Comparison of ENCODE assay signal across 37 mouse cellular contexts in genomic region chr4:98834782-98835181, GRCm38 (mm10). TPM values are rescaled to one million over a fixed set of nuclear protein-coding genes. Genes with fewer than 3 reads are reported as not detected.
A peak's percentile ranks its signal among the peaks of the same experiment; 100 is the strongest.
DNase-seq lines count a peak whose midpoint lies in the region; ATAC-seq lines count a peak whose summit lies in the region.
"Had no signal": no experiment of that assay in that cellular context is flagged by ENCODE, and none has a peak within 500 bp of the region (broad histone marks: within the 10 kb centered on the region; RNA-seq: fewer than 3 reads in every experiment).

No protein-coding gene starts in this region.

- peaks cover 3% of the 10 kb centered on the region for H3K4me1 ChIP-seq in heart, embryonic 12.5 days (replicated peaks)
- peaks cover 14% of the 10 kb centered on the region; the same call in 1 of the 2 replicates for H3K4me1 ChIP-seq in lung, embryonic 15.5 days
- H3K4me1 ChIP-seq: forebrain, embryonic 13.5 days; hindbrain, embryonic 13.5 days; liver, embryonic 13.5 days; midbrain, embryonic 12.5 days; neural tube, embryonic 12.5 days had no signal

- ATAC-seq in heart, embryonic 12.5 days (ENCODE audit: insufficient number of reproducible peaks, low FRiP score): no peak
- peak; percentile 60; the same call in 1 of the 2 replicates for ATAC-seq in lung, embryonic 15.5 days (ENCODE audit: borderline replicate concordance, extremely low read depth, low FRiP score, low TSS enrichment)
- ATAC-seq: forebrain, embryonic 13.5 days; intestine, embryonic 16.5 days had no signal

- H3K9me3 ChIP-seq in heart, embryonic 12.5 days (replicated peaks): no peaks in the 10 kb centered on the region
- H3K9me3 ChIP-seq in lung, embryonic 15.5 days: no peaks in the 10 kb centered on the region
- H3K9me3 ChIP-seq: embryonic facial prominence, embryonic 15.5 days; forebrain, embryonic 13.5 days; hindbrain, embryonic 13.5 days; limb, embryonic 10.5 days; limb, embryonic 15.5 days; liver, embryonic 13.5 days; midbrain, embryonic 12.5 days; neural tube, embryonic 12.5 days had no signal

- peak; percentile 52 to 63 for DNase-seq in cerebellum, postnatal 14 days
- no peak for DNase-seq in cerebellum, adult 9-10 months
- DNase-seq in heart, postnatal 10 days: peak; percentile 46 to 53
- no peak for DNase-seq in lung, postnatal 25 days (ENCODE audit: low spot score)
- peak; percentile 45 for DNase-seq in Muller cell, postnatal 12 days (ENCODE audit: inconsistent ontology term)
- DNase-seq in gastrocnemius, postnatal 36 days: no peak
- DNase-seq: adrenal gland, postnatal 25 days; cerebellum, adult 2 months; gastrocnemius, postnatal 10 days; kidney, adult 8-10 months; kidney, postnatal 4 days; liver, embryonic 13.5 days; right cerebral cortex, adult 18-20 months; spleen, adult 18-20 months; thymus, postnatal 14 days had no signal

- no peak overlapping the region for H3K27ac ChIP-seq in heart, embryonic 12.5 days (ENCODE audit: poor library complexity, severe bottlenecking)
- no peak overlapping the region for H3K27ac ChIP-seq in lung, embryonic 15.5 days
- H3K27ac ChIP-seq: embryonic facial prominence, embryonic 15.5 days; forebrain, embryonic 13.5 days; hindbrain, embryonic 13.5 days; kidney, postnatal 0 days; limb, embryonic 10.5 days; limb, embryonic 15.5 days; liver, embryonic 13.5 days; midbrain, embryonic 12.5 days; neural tube, embryonic 12.5 days had no signal

- H3K4me3 ChIP-seq in heart, embryonic 12.5 days: no peak overlapping the region
- H3K4me3 ChIP-seq in lung, embryonic 15.5 days: no peak overlapping the region
- H3K4me3 ChIP-seq: embryonic facial prominence, embryonic 15.5 days; forebrain, embryonic 13.5 days; hindbrain, embryonic 13.5 days; limb, embryonic 10.5 days; limb, embryonic 15.5 days; liver, embryonic 13.5 days; megakaryocyte, embryonic 14.5 days; midbrain, embryonic 12.5 days; myocyte; neural tube, embryonic 12.5 days had no signal

- H3K9ac ChIP-seq in heart, embryonic 12.5 days: no peak overlapping the region
- no peak overlapping the region for H3K9ac ChIP-seq in lung, embryonic 15.5 days
- H3K9ac ChIP-seq: embryonic facial prominence, embryonic 15.5 days; forebrain, embryonic 13.5 days; hindbrain, embryonic 13.5 days; limb, embryonic 15.5 days; liver, embryonic 13.5 days; midbrain, embryonic 12.5 days; neural tube, embryonic 12.5 days had no signal

- intact Hi-C loops in heart, postnatal 10 days (cut with DNase I): no loop called here
- intact Hi-C loops in gastrocnemius, postnatal 36 days (cut with DNase I): no loop called here

- no peaks in the 10 kb centered on the region for H3K27me3 ChIP-seq in heart, embryonic 12.5 days (replicated peaks)
- H3K27me3 ChIP-seq in lung, embryonic 15.5 days: no peaks in the 10 kb centered on the region
- H3K27me3 ChIP-seq: embryonic facial prominence, embryonic 15.5 days; limb, embryonic 15.5 days; liver, embryonic 13.5 days; megakaryocyte, embryonic 14.5 days; neural tube, embryonic 12.5 days had no signal

- no peak overlapping the region for H3K4me2 ChIP-seq in heart, embryonic 12.5 days
- H3K4me2 ChIP-seq in lung, embryonic 15.5 days: no peak overlapping the region
- H3K4me2 ChIP-seq: embryonic facial prominence, embryonic 15.5 days; forebrain, embryonic 13.5 days; hindbrain, embryonic 13.5 days; limb, embryonic 15.5 days; liver, embryonic 13.5 days; midbrain, embryonic 12.5 days; neural tube, embryonic 12.5 days had no signal

- H3K36me3 ChIP-seq in heart, embryonic 12.5 days: no peaks in the 10 kb centered on the region
- no peaks in the 10 kb centered on the region for H3K36me3 ChIP-seq in lung, embryonic 15.5 days
- H3K36me3 ChIP-seq: embryonic facial prominence, embryonic 15.5 days; hindbrain, embryonic 13.5 days; limb, embryonic 10.5 days; limb, embryonic 15.5 days; liver, embryonic 13.5 days; midbrain, embryonic 12.5 days; neural tube, embryonic 12.5 days had no signal

- 63% methylated on average over 4 of the region's 4 CpGs for WGBS in heart, embryonic 12.5 days
- WGBS in lung, embryonic 15.5 days: 36% methylated on average over 4 of the region's 4 CpGs

RNA-seq across cellular contexts. Expression of gene I0C0044D17Rik, which starts 11.1 kb away (rescaled TPM):
- not detected for total RNA-seq in heart, postnatal 10 days (2021)
- not detected in 2 replicates for polyA plus RNA-seq in heart, embryonic 12.5 days (2016; fragmentation: Nextera tagmentation; extraction: Ambion mirVana)
- polyA plus RNA-seq in lung, embryonic 15.5 days (2015; fragmentation: Nextera tagmentation; extraction: Ambion mirVana): not detected in 2 replicates
- total RNA-seq in gastrocnemius, postnatal 36 days (2021): not detected
- total RNA-seq: adrenal gland, adult 18-20 months; adrenal gland, postnatal 25 days; gastrocnemius, postnatal 10 days; granulocyte monocyte progenitor cell, adult 5-6 weeks; layer of hippocampus, adult 8-10 months; layer of hippocampus, postnatal 25 days; MEL; midbrain, postnatal 0 days had no signal
- polyA plus RNA-seq: cerebellum, adult 2 months; embryonic facial prominence, embryonic 15.5 days; forebrain, embryonic 13.5 days; heart, embryonic 14.5 days; hindbrain, embryonic 13.5 days; intestine, embryonic 16.5 days; kidney, postnatal 0 days; limb, embryonic 10.5 days; limb, embryonic 15.5 days; liver, embryonic 13.5 days; midbrain, embryonic 12.5 days; midbrain, postnatal 0 days; myocyte; neural tube, embryonic 12.5 days; stomach, embryonic 16.5 days; urinary bladder, adult 2 months had no signal

RNA-seq across cellular contexts. Expression of gene Kank4, which starts 17.4 kb away (rescaled TPM):
- 1 to 10 TPM; 1.6 to 1.9 TPM for total RNA-seq in heart, postnatal 10 days (2021)
- polyA plus RNA-seq in heart, embryonic 12.5 days (2016; fragmentation: Nextera tagmentation; extraction: Ambion mirVana): 0.42 and 0.49 TPM in 2 replicates
- 3.7 and 3.9 TPM in 2 replicates for polyA plus RNA-seq in lung, embryonic 15.5 days (2015; fragmentation: Nextera tagmentation; extraction: Ambion mirVana)
- total RNA-seq in gastrocnemius, postnatal 36 days (2021): 1 to 10 TPM in 1 of 2 experiments, under 1 TPM in 1; 0.87 to 1.4 TPM
- total RNA-seq: granulocyte monocyte progenitor cell, adult 5-6 weeks; MEL had no signal

Comparison
In these comparisons a context has a peak if more than half of its experiments do, and no peak if none do; other contexts are left out.
1. DNase-seq: peak in cerebellum, postnatal 14 days (2 of 2), heart, postnatal 10 days (2 of 2) and Muller cell, postnatal 12 days (single experiment); none in cerebellum, adult 9-10 months (single experiment), lung, postnatal 25 days (single experiment) and gastrocnemius, postnatal 36 days (0 of 2).